Mouse (Mus musculus) bone marrow, adult 2 months (tissue): ENCODE results near the gene Dnajb8. TPM values are rescaled to one million over a fixed set of nuclear protein-coding genes. Genes with fewer than 3 reads are reported as not detected.
A peak's percentile ranks its signal among the peaks of the same experiment; 100 is the strongest.

Experiments used
- H3K27ac ChIP-seq: fragments of 200-500 bp; 2 replicates; pipeline ENCODE4 v1.5.1; 2012; ENCODE audit warnings: low read depth, mild to moderate bottlenecking, control low read depth, inconsistent platforms, low read length; ENCODE audit not compliant: control insufficient read depth, poor library complexity, insufficient read depth
- H3K4me1 ChIP-seq: fragments of 200-500 bp; 2 replicates; pipeline ENCODE4 v1.6.1; 2011; ENCODE audit warnings: low read length; ENCODE audit not compliant: control insufficient read depth, insufficient read depth
- H3K4me3 ChIP-seq: fragments of 200-500 bp; replicated peaks from 2 replicates; pipeline ENCODE3; 2011; ENCODE audit warnings: mild to moderate bottlenecking, low read depth, low read length, control low read depth; ENCODE audit not compliant: control insufficient read depth
- CTCF ChIP-seq: fragments of 200-500 bp; IDR thresholded peaks from 2 replicates; pipeline ENCODE4 v1.5.1; 2011; ENCODE audit warnings: low read length, control low read depth; ENCODE audit not compliant: control insufficient read depth, insufficient read depth
- POLR2A ChIP-seq: fragments of 200-500 bp; IDR thresholded peaks from 2 replicates; pipeline ENCODE4 v1.6.1; 2011; ENCODE audit warnings: low read depth, mild to moderate bottlenecking, control low read depth, low read length, borderline replicate concordance; ENCODE audit not compliant: control insufficient read depth
- WGBS: fragments of 180-500 bp; shearing (Covaris S2); methylation state at CpG from one replicate; pipeline ENCODE4 v1.1.7; 2018; 5-methylcytosine and 5-hydroxymethylcytosine counted together
- polyA plus RNA-seq: library from polyadenylated mRNA; stranded (reverse); fragments of >200 nt; gene quantifications from 2 replicates; pipeline ENCODE4 v1.2.4, GENCODE M21; 2011; ENCODE audit warnings: low replicate concordance; ENCODE audit not compliant: missing spikeins, insufficient read depth, insufficient read length

Dnajb8 gene
- polyA plus RNA-seq, 1 experiment = not detected

- no peaks in the 10 kb centered on the region for H3K4me1 ChIP-seq
Measured at GRCm38 (mm10) chr6:88191024-88191365, 31.1 kb upstream of the Dnajb8 start.

GRCm38 (mm10) chr6:88191411-88192070, 30.5 kb upstream of the Dnajb8 start:
- Histone ChIP-seq H3K4me1 (no peaks in the 10 kb centered on the region), H3K4me3 (no peak overlapping the region), H3K27ac (no peak overlapping the region)
- no peak for TF ChIP-seq CTCF
- no peak for TF ChIP-seq POLR2A
- WGBS = 43% methylated on average over 4 of the region's 4 CpGs

More at GRCm38 (mm10) chr6:88191024-88191365, 31.1 kb upstream of the Dnajb8 start:
- Histone ChIP-seq H3K27ac (no peak overlapping the region), H3K4me3 (no peak overlapping the region)
- TF ChIP-seq CTCF (no peak), POLR2A (no peak)
- 87% methylated on average over 6 of the region's 6 CpGs for WGBS

- Histone ChIP-seq H3K4me3 (no peak overlapping the region), H3K4me1 (no peaks in the 10 kb centered on the region), H3K27ac (no peak overlapping the region)
- TF ChIP-seq CTCF (no peak), POLR2A (no peak)
- WGBS = 46% methylated on average over 8 of the region's 8 CpGs
Measured at GRCm38 (mm10) chr6:88192756-88193155, 29.3 kb upstream of the Dnajb8 start.

GRCm38 (mm10) chr6:88193433-88194052, 28.5 kb upstream of the Dnajb8 start, which contains the start of gene Gata2:
Gene Gata2 (plus strand): TSS chr6:88193891.
- Histone ChIP-seq H3K4me1 (no peaks in the 10 kb centered on the region), H3K27ac (peak within 1 kb of the TSS; percentile 5; the same call in 1 of the 2 replicates), H3K4me3 (no peak within 1 kb of the TSS)
- no peak for TF ChIP-seq CTCF
- no peak for TF ChIP-seq POLR2A
- WGBS = 2% methylated on average over 57 of the region's 57 CpGs

GRCm38 (mm10) chr6:88194053-88194977, 27.8 kb upstream of the Dnajb8 start:
- WGBS = 8% methylated on average over 58 of the region's 58 CpGs
- TF ChIP-seq CTCF (no peak), POLR2A (peak; percentile 7; the same call in 1 of the 2 replicates)
- no peaks in the 10 kb centered on the region; the same call in 1 of the 2 replicates for H3K4me1 ChIP-seq

GRCm38 (mm10) chr6:88194978-88195325, 27.1 kb upstream of the Dnajb8 start:
- WGBS = 63% methylated on average over 7 of the region's 7 CpGs
- H3K4me1 ChIP-seq = no peaks in the 10 kb centered on the region; the same call in 1 of the 2 replicates
- TF ChIP-seq POLR2A = no peak
- no peak for TF ChIP-seq CTCF
- no peak overlapping the region for H3K4me3 ChIP-seq
- no peak overlapping the region for H3K27ac ChIP-seq

More at GRCm38 (mm10) chr6:88194053-88194977, 27.8 kb upstream of the Dnajb8 start:
- Histone ChIP-seq H3K27ac (no peak overlapping the region; the same call in 1 of the 2 replicates), H3K4me3 (no peak overlapping the region)

- no peak for TF ChIP-seq POLR2A
- TF ChIP-seq CTCF = no peak
- Histone ChIP-seq H3K4me3 (no peak overlapping the region), H3K4me1 (no peaks in the 10 kb centered on the region; the same call in 1 of the 2 replicates), H3K27ac (no peak overlapping the region)
- 25% methylated on average over 33 of the region's 33 CpGs for WGBS
Measured at GRCm38 (mm10) chr6:88196054-88196732, 25.9 kb upstream of the Dnajb8 start.

- Histone ChIP-seq H3K27ac (no peak overlapping the region), H3K4me1 (no peaks in the 10 kb centered on the region; the same call in 1 of the 2 replicates), H3K4me3 (peak overlapping the region; percentile 7)
- no peak for TF ChIP-seq CTCF
- no peak for TF ChIP-seq POLR2A
- WGBS = 2% methylated on average over 44 of the region's 44 CpGs
Measured at GRCm38 (mm10) chr6:88196733-88197312, 25.2 kb upstream of the Dnajb8 start.
